Mouse (Mus musculus) layer of hippocampus, adult 18-20 months (tissue): Measurements from ENCODE around the gene Ccdc70. TPM values are rescaled to one million over a fixed set of nuclear protein-coding genes. Genes with fewer than 3 reads are reported as not detected.
"Not testable (repeated sequence)": the region's sequence is repeated elsewhere in the genome, so short reads cannot be mapped to it uniquely, and the experiment has no call there.

ENCODE experiments used
- DNase-seq, 2 experiments: peaks; one replicate each; pipeline ENCODE4 v3.0.0; 2022; ENCODE audit warnings: low spot score in 2 of 2
- long read RNA-seq: library from polyadenylated mRNA; stranded (forward); transcript quantifications from one replicate; pipeline ENCODE4 v2.0.0, GENCODE M21; 2021
- total RNA-seq, 2 experiments: library from RNA; stranded (reverse); gene quantifications; 2 replicates each; pipeline ENCODE4 v1.2.3; 2021

Ccdc70 gene
- total RNA-seq, result not detected
- long read RNA-seq, result 0 reads

DNA sequence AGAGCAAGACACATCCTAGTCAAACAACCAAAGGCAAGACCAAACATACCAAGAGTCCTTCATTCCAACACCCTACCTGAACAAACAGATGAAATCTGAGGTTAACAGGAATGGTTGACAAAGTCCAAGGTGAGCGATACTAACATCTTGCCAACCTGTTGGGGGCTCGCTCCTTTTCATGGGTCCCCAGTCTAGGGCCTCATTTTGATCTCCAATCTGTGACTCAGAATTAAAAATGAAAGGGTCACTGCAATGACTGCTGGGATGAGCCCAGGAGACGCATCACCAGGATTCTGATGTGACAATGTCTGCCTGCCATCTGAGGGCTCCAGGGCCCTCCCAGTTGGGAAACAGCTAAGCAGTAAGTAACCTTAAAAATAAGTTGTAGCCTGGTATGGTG lies at the start of gene Ccdc70:
Ccdc70 (plus strand) TSS at position 301 of the 400 bp plus-strand sequence.
- DNase-seq, result no peak

DNA sequence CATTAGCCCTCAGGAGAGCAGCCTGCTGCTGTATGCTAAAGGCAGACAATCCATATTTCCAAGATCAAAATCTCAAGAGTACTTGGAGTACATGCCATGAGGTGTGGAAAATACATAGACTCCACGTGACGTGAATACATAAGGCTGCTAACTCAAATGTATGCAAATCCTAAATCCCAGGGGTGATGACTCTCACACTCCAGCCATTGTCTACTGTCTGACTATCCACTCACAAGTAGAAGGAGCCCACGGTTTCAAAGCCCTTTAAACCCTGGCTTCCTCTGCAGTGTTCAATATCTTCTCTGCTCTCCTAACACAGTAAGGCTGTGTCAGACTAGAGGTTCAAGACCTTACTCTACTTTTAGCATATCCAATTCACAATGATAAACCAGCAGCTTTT lies 38.8 kb upstream of the Ccdc70 start:
- DNase-seq, result not testable (repeated sequence)

DNA sequence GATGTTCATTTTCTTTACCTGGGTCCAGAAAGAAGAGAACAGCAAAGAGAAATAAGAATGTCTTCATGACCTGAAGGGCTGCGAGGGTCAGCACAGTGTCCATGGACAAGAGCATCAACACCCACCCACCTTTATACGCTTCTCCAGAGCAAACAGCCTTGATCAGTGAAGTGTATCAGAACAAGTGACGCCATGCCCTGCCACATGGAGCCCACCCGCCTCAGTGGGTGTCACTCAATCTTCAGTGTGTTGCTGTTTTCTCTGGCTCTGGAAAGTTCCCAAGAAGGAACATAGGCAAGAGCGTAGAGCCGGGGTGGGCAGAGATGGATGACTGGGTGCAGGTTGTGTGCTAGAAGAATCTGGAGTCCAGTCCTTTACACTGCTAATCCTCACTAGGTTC lies 37.0 kb upstream of the Ccdc70 start, which contains the start of gene Defb15:
Defb15 (minus strand) TSS at position 101 of the 400 bp plus-strand sequence.
- no peak for DNase-seq

DNA sequence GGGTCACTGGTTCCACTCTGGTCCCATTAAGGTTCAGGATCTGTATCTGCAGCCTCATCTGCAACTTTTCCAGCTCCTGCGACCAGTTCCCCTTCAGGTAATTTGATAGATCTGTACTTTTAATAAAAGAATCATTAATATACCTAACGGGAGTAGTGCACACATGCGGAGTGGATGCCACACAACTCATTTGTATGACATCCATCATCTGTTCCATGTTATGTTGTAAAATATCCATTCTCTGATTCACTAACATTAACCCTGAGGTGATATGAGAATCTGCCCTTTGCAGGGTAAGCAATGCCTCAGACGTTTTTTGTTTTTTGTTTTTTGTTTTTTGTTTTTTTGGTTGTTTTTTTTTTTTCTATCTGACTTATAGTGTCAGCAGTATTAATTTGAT lies 31.5 kb upstream of the Ccdc70 start, which contains the start of gene Defb35:
Defb35 (plus strand) TSS at position 301 of the 400 bp plus-strand sequence.
- not testable (repeated sequence) for DNase-seq

DNA sequence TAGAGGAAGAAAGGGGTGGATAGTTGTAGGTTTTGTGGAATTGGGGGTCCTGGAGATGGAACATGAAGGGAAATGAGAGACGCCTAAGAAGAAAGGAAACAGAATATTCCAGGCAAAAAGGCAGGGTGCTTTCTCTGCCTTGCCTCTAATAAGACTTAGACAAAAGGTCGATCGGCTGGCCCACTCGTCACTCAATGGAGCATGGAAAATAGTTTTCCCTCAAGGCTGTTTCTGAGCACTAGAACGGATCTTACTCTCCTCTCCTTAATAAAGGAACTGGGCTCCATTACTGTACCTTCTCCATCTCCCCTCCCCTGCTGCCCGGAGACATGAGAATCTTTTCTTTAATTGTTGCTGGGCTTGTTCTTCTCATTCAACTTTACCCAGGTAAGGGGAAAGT lies 23.1 kb upstream of the Ccdc70 start, which contains the start of gene Defb13:
Defb13 (plus strand) TSS at position 301 of the 400 bp plus-strand sequence.
- DNase-seq, result no peak

DNA sequence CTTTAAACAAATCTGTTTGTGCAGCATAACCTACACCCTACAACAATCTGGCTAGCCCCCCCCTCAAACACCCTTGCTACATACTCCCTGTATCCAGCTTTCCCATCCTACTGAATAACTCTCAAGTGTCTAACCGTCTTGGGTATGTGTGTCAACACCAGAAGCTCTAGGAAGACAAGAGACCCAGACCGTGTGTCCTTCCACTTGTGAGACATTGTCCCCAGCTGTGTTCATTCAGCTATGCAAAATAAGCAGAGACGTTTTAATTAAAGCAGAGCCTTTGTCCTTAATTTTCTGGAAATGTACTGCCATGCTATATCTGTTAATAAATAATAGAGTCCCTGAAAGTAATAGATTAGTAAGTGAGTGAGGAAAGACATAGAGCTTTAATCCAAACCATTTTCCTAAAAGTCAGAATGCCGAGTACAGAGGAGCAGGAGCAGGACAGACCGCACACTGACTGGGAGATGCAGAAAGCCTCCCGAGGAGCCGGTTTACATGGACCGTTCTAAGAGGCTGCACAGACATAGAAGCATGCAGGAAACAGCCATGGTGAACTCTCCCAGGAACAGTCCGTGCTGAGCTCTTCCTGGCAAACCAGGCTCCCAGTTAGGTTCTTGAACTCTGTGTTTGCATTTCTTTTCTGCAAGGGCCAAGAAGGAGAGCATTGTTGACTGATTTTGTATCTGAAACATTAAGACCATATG lies 22.1 kb upstream of the Ccdc70 start:
- DNase-seq, result no peak

DNA sequence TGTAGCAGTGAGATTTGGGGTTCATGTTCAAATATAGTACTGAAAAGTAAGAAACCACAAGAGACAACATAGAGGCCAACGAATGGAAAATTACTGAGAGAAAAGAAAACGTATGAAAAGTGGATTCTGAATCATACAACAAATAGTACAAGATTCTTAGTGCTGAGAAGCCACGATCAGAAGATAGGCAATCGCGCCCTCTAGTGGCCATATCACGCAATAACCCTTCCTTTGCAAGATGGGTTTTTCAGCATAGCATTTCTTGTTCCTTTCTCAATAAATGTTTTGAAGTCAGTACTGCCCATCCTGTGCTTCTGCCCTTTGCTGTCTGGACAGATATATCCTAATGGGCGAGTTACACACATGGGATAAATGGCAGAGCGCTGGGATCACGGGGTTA lies 14.3 kb upstream of the Ccdc70 start:
- DNase-seq, result peak; percentile 44 to 73

DNA sequence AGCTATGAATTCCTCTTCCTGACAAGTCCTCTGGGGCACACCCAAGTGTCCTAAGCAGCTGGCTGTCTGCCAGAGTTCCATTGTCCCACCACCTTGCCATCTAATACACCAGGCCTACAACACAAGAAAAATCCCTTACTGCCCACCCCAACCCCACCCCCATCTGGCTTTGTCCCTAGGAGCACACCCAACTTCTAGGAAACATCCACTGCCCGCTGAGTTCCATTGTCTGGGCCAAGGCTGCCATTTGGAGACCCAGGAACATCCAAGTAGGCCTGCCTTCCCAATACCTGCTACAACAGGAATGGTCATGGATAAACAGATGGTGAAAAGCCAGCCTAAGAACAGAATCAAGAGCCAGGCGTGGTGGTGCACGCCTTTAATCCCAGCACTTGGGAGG lies 13.2 kb upstream of the Ccdc70 start:
- no peak for DNase-seq

DNA sequence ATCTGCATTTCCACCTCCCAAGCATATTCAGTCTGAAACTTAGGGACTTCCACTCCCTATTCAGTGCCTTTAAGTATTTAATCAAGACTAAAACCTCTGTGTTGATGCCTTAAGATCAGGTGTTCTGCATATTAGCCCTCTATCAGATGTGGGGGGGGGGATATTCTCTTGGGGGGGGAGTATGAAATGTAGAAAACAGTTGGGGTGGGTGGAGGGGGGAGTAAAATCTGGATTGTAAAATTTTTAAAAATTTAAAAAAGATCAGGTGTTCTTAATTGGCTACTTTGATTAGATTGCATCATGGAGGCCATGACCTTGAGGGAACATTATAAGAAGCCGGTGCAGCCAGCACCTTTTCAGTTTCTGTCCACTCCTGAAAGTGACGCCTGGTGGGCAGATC lies 11.2 kb upstream of the Ccdc70 start, which contains the start of gene Fam90a1a:
Fam90a1a (plus strand) TSS at position 301 of the 400 bp plus-strand sequence.
- DNase-seq, result no peak

DNA sequence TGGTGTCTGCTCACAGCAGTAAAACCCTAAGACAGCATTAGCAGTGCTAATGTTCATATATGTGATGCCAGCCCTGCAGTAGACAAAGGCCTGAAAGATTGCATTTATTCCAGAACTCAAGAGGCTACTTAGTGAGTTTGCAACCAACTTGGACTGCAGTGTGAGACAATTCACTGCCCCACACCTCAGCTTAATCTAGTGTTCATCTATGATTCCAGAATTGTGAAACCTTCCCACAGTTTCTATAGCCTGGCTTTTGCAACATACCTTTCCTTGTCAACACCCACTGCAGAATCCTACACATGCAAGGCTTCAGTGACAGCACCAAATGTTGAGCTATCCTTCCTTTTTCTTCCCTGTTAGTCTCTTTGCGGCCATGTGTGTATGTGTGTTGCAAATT lies 2.9 kb upstream of the Ccdc70 start:
- DNase-seq, result no peak

DNA sequence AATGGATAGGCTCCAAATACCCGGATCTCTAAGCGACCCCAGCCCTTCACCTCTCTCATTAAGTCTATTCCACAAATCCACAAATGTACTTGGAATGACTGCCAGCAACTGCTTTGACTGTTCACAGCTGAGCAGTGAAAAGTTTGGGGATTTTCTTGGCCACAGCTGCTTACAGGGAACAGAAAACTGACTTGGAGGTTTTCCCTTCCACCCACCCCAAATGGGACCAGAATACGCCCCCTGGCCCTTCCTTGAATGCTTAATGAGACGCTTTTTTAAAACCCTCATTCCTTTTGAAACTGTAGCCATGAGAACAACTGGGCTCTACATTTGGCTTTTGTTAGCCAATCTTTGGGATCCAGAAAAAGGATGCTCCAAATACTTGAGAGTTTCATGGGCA lies 8.6 kb downstream of the Ccdc70 start:
- DNase-seq, result peak; percentile 2 to 43

DNA sequence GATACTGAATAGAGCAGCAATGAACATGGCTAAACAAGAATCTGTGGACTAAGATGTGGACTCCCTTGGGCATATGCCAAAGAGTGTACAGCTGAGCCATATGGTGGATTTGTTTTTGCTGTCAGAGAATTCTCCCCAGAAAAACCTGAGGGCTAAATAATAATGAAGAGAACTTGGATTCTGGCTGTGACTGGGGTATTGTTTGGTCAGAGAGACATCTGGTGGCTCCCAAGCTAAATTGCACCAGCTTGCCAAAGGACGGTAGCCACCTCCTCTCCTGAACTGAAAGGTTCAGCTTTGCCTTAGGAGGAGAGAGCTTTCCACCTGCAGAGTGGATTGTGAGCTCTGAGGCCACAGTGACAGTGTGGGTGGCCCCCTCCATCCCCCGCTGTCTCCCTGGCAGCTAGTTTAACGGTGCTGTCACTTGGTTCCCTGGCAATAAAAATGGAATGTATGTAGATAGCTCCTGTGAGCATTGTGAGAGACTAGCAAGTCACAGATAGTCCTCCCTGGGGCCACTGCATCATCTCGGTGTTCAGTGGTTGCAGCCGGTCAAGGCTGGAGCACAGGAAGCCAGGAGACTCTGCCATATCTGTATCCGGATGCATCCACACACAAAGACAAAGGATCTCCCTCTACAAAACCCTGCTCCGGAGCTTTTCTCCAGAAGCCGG lies 12.2 kb downstream of the Ccdc70 start:
- peak; percentile 27 to 53 for DNase-seq

DNA sequence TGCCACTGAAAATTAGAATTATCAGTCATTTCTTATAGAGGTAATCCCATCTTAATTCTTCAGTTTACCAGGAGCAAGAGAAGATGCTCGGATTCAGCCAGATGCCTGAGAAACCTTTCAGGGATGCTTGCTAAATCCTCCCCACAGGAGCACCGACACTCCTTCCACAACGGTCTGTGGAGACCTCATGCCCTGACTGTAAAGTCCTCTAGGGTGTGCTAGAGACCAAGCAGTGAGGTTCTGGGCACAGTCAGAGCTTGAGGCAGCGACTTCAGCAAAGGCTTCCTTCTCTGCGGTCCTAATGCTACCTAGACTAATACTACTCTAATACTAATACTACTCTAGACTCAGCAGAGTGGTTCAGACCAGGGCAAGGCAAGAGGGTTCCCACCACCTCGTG lies 22.6 kb downstream of the Ccdc70 start:
- peak; percentile 60 to 77 for DNase-seq

DNA sequence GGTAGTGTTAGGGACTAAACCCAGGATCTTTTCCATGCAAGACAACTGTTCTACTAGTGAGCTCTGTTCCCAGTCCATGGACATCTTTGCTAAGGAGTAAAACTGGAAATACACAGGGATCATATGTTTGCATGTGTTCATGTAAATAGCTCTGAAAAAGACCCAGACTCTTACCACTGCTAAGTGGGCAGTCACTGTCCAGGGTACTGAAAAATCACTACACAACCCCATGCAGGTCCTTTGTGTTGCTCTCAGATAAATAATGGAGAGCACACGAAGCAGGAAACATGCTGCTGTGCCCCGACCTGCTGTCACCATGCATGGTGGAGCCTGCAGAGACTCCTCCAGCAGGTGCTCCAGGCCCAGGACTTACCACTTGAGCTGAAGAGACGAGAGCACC lies 25.6 kb downstream of the Ccdc70 start:
- DNase-seq, result no peak

DNA sequence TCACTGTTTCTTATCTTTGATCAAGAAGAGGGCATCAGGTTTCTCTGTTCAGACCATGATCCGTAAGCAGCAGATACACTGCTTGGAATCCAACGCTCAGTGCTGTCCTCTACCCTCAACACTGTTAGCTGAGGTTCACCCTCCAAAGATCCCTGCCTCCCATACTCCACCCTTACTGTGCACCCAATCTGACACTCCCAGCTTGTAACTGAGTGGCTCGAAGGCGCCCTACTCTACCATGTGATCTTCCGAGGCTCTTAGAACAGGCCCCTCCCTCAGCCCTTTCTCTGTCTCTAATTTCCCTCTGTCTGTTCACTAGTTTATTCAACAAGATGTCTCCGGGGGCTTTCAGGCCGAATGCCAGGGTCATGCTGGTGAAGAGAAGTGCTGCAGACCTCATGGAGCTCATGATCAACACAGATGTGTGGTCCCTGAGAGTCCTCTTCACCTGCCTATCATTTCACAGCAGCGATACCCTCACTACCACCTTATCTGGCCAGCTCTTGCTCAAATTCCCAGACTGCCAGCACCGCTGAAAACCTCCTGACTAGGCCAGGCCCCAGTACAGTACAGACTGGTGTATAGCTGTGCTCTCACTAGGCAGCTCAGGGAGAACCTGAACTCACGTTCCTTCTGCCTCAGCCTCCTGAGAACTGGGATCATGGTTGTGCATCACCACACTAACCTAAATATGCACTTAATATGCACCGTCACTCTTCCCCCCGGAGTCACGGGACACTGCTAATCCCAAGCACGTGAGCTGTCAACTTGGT lies 35.4 kb downstream of the Ccdc70 start:
- no peak for DNase-seq

DNA sequence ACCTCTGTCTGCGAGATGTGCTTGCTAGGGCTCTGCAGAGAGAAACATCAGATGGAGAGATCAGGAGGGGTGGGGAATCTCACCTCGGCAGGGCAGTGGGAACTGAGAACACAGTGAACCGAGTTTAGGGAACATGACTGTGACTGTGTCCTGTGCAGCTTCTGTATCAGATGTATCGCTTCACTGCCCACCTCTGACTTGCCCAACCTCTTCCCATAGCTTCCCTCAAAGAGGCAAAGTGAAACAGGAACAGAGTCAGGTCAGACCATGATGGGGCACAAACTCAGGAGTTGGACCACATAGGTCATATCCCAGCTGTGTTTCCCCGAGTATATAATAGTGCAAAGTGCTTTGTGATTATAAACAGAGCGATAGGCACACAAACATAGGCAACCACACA lies 36.8 kb downstream of the Ccdc70 start:
- DNase-seq, result no peak

DNA sequence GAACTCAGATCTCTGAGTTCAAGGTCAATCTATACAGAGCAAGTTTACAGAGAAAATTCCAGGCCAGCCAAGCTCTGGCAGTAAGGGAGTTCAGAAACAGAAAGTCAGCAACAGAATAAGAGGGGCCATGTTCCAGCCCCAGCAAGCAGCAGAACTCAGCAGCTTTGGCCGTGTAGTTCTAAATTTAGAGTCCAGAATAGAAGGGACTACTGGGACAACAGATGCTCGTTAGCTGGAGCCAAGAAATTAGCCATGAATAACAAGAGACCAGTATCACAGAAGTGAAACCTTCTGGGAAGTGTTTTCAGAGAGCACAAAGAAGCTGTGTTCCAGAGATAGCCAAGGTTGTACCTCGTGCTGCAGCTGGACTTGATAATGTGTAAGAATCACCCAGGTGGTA lies 39.8 kb downstream of the Ccdc70 start:
- no peak for DNase-seq

DNA sequence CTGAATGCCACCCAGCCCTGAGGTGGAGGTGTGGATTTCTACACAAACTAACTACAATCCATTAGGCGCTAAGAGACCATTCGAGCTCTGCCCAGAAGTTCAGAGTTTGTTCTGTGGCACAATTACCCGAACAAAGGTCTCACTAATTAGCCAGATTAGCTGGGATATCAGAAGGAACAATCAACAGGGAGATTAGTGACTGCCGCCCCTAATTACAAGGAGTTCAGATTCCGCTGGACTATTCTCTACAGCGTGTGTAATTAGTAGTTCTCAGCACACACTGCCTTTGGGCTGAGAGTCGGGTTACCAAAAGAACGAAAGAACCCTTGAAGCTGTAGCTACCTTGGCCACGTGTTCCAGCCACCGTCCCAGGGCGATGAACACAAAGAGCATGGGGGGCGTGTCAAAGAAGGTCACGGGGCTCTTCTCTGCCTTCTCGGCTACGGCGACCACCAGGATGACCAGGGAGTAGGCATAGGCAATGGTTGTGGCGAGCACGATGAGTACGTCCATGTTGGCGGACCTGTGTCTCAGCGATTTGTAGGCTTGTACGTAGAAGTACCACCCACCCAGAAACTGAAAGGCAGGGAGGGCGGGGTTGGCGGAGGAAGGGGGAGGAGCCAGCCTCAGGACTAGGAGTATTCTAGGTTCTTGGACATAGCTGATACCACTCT lies 43.6 kb downstream of the Ccdc70 start:
- no peak for DNase-seq

DNA sequence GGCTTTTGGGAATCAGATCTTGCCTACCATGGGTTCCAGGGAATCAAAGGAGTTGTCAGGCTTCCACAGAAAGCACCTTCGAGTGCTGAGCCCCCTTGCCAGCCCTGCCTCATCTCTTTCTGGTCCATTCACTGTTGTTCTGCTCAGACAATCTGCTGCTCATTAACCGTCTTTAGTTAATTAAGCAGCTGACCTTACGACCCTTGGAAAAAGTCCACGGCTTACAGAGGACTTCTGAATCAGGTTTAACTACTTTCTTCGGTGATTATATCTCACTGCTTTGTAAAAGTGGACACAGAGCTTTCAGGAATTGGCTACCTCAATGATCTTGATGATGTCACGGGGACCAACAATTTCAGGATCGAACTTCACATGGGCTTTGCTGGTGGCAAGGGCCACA lies 48.2 kb downstream of the Ccdc70 start:
- no peak for DNase-seq

DNA sequence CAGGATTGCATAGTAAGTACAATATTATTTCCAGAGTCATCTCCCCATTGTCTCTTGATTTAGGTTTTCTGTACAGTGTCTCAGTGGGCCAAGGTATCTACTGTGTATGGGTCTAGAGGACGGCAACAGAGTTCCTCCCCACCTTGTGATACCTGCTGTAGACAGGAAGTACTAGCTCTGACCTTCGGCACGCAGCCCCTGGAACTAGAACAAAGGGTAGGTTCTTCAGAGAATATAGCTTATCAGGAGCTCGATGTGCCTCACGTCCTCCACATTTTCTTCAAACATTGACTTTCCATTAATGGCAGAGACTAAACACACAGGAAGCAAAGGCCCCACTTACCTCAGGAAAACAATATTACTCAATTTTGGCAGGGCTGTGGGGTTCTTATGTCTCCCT lies 49.9 kb downstream of the Ccdc70 start:
- no peak for DNase-seq

DNA sequence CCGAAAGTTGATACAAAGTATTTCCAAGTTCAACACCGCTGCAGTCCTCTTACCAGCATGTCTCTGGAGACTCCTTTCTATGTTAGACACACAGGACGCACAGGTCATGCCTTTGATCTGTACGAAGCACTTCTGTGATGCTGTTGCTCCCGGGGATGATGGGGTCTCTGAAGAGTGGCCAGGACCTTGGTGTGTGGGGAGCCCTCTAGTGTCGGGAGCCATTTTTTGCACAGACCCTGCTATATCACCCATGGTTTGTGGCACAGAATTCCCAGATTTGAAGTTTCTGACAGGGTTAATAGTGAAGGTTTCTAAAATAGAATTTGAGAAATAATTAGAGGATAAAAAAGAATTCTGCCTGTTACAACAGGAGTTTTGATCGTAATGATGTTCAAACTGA lies 52.7 kb downstream of the Ccdc70 start:
- no peak for DNase-seq
